In the genomic region with DNA sequence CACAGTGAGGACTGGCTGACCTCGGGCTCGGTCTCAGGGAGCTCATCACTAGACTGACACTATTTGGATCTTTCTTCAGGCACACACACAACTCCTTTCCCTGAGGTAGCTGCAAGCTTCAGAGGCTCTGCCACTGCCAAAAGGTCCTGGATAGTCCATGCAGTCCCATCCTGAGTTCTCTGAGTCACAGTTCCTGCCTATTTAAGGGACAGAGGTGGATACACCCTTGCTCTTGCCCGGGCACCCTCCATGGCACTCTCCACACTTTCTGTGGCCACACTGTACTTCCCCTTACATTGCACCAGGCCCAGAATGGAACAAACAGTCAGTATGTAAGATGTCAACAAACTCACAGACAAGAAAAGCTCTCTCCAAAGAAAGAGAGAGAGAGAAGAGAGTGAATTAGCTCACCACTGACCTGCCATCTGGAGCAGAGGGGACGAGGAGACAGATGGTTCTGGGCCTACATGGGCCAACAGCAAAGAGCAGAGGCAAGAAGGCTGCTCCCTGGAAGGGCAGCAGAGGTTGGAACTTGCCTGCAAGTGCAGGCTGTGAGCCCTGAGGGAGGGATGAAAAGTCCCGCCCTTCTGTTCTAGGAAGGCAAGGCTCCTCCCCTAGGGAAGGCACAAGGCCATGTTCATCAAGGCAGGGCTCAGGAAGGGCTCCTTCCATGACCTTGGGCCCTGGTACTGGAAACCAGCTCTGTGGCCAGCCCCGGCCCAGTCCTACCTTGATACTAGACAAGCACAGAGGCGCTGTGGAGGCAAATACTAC, we compare ENCODE assay signal across 8 mouse cellular contexts. TPM values are rescaled to one million over a fixed set of nuclear protein-coding genes. Genes with fewer than 3 reads are reported as not detected.
A peak's percentile ranks its signal among the peaks of the same experiment; 100 is the strongest.
DNase-seq lines count a peak whose midpoint lies in the region; ATAC-seq and TF ChIP-seq lines count a peak whose summit lies in the region.

No protein-coding gene starts in this region.

- H3K27ac ChIP-seq in hindbrain, postnatal 0 days: peak overlapping the region; percentile 1; the same call in 1 of the 2 replicates
- no peak overlapping the region for H3K27ac ChIP-seq in hindbrain, embryonic 11.5 days (ENCODE audit: low read depth, low read length)

- H3K4me2 ChIP-seq in hindbrain, postnatal 0 days (ENCODE audit: low read depth, low read length): no peak overlapping the region
- H3K4me2 ChIP-seq in hindbrain, embryonic 11.5 days (replicated peaks; ENCODE audit: low read depth, low read length): no peak overlapping the region

- 77% methylated on average over 7 of the region's 7 CpGs for WGBS in hindbrain, postnatal 0 days
- 90% methylated on average over 7 of the region's 7 CpGs for WGBS in hindbrain, embryonic 11.5 days

- no peaks in the 10 kb centered on the region for H3K27me3 ChIP-seq in hindbrain, postnatal 0 days (ENCODE audit: insufficient read depth, low read length)
- no peaks in the 10 kb centered on the region for H3K27me3 ChIP-seq in hindbrain, embryonic 11.5 days (ENCODE audit: control insufficient read depth, insufficient read depth, low read length)

- H3K9me3 ChIP-seq in hindbrain, postnatal 0 days (ENCODE audit: low read length): no peaks in the 10 kb centered on the region
- no peaks in the 10 kb centered on the region for H3K9me3 ChIP-seq in hindbrain, embryonic 11.5 days (ENCODE audit: control insufficient read depth, low read length)

- peaks cover 9% of the 10 kb centered on the region; the same call in 1 of the 2 replicates for H3K36me3 ChIP-seq in hindbrain, postnatal 0 days (ENCODE audit: insufficient read depth, low read length)
- no peaks in the 10 kb centered on the region for H3K36me3 ChIP-seq in hindbrain, embryonic 11.5 days (ENCODE audit: control insufficient read depth, insufficient read depth, low read length)

- no peak for ATAC-seq in hindbrain, postnatal 0 days
- ATAC-seq in hindbrain, embryonic 11.5 days (ENCODE audit: low FRiP score): no peak

- H3K4me3 ChIP-seq in hindbrain, postnatal 0 days (ENCODE audit: low read length): no peak overlapping the region
- no peak overlapping the region for H3K4me3 ChIP-seq in hindbrain, embryonic 11.5 days (ENCODE audit: low read depth, low read length)

- H3K4me1 ChIP-seq in hindbrain, postnatal 0 days (ENCODE audit: insufficient read depth, low read length): peaks cover 17% of the 10 kb centered on the region
- peaks cover 9% of the 10 kb centered on the region for H3K4me1 ChIP-seq in hindbrain, embryonic 11.5 days (replicated peaks; ENCODE audit: control insufficient read depth, insufficient read depth, low read length)

- no peak for TF ChIP-seq CTCF in hindbrain, postnatal 0 days (IDR thresholded peaks at IDR 0.05; ENCODE audit: low read depth)

- peak; percentile 23 for DNase-seq in hindbrain, postnatal 0 days (ENCODE audit: low spot score)
- DNase-seq in hindbrain, embryonic 11.5 days (ENCODE audit: low spot score): no peak
- peak; percentile 88 for DNase-seq in ZHBTc4 (ENCODE audit: low read depth, low spot score)
- peak; percentile 82 for DNase-seq in c-Kit-positive CD71-positive TER-119-positive erythroid progenitor cells, embryonic 14.5 days (ENCODE audit: low spot score)
- DNase-seq in lung, postnatal 10 days: peak; percentile 36
- no peak for DNase-seq in urinary bladder, postnatal 14 days (ENCODE audit: low spot score)
- no peak for DNase-seq in natural killer cell, adult 2 months (ENCODE audit: low spot score in 2 of 2)
- DNase-seq in layer of hippocampus, postnatal 10 days (ENCODE audit: low spot score in 2 of 2): no peak

- H3K9ac ChIP-seq in hindbrain, postnatal 0 days (replicated peaks; ENCODE audit: low read length): no peak overlapping the region
- no peak overlapping the region for H3K9ac ChIP-seq in hindbrain, embryonic 11.5 days (ENCODE audit: low read depth, low read length)

RNA-seq across cellular contexts. Expression of gene Fam53b, which starts 37.2 kb away (rescaled TPM):
- total RNA-seq in hindbrain, postnatal 0 days (2014; rRNA removed): 20.9 and 21.0 TPM in 2 replicates
- polyA plus RNA-seq in hindbrain, postnatal 0 days (2015; fragmentation: Nextera tagmentation; extraction: Ambion mirVana): 10.2 and 12.9 TPM in 2 replicates
- polyA plus RNA-seq in hindbrain, embryonic 11.5 days (2014; fragmentation: Nextera tagmentation; extraction: Ambion mirVana): 16.9 and 17.0 TPM in 2 replicates
- total RNA-seq in layer of hippocampus, postnatal 10 days (2021): 10 to 100 TPM; 17.1 to 17.2 TPM

Comparison
In these comparisons a context has a peak if more than half of its experiments do, and no peak if none do; other contexts are left out.
1. DNase-seq: peak in hindbrain, postnatal 0 days (single experiment), ZHBTc4 (single experiment), c-Kit-positive CD71-positive TER-119-positive erythroid progenitor cells, embryonic 14.5 days (single experiment) and lung, postnatal 10 days (single experiment); none in hindbrain, embryonic 11.5 days (single experiment), urinary bladder, postnatal 14 days (single experiment), natural killer cell, adult 2 months (0 of 2) and layer of hippocampus, postnatal 10 days (0 of 2).